Mouse (Mus musculus) limb, embryonic 14.5 days (tissue): Measurements from ENCODE around the gene Daxx. TPM values are rescaled to one million over a fixed set of nuclear protein-coding genes. Genes with fewer than 3 reads are reported as not detected.
A peak's percentile ranks its signal among the peaks of the same experiment; 100 is the strongest.

Source experiments
- ATAC-seq: fragments of 200-750 bp; cut with Nextera tagmentation; 2 replicates; pipeline ENCODE4 v1.8.0; 2017; ENCODE audit warnings: low read depth, moderate number of reproducible peaks, moderate TSS enrichment; ENCODE audit not compliant: low FRiP score
- DNase-seq: peaks from one replicate; pipeline ENCODE4 v3.0.0-alpha.2; 2015; ENCODE audit warnings: low spot score
- H3K27ac ChIP-seq: fragments of 300-500 bp; sonication (generic); replicated peaks from 2 replicates; pipeline ENCODE4 v1.5.1; 2014; ENCODE audit warnings: low read depth, mild to moderate bottlenecking, low read length, moderate library complexity, mixed read lengths
- H3K27me3 ChIP-seq: fragments of 300-500 bp; sonication (generic); 2 replicates; pipeline ENCODE4 v1.6.1; 2014; ENCODE audit warnings: low read length, mixed read lengths; ENCODE audit not compliant: control insufficient read depth, insufficient read depth
- H3K36me3 ChIP-seq: fragments of 300-500 bp; sonication (generic); 2 replicates; pipeline ENCODE4 v1.6.1; 2014; ENCODE audit warnings: mild to moderate bottlenecking, low read length, moderate library complexity, mixed read lengths; ENCODE audit not compliant: control insufficient read depth, insufficient read depth
- H3K4me1 ChIP-seq: fragments of 300-500 bp; sonication (generic); 2 replicates; pipeline ENCODE4 v1.6.1; 2014; ENCODE audit warnings: antibody characterized with exemption, low read length, mixed read lengths; ENCODE audit not compliant: control insufficient read depth, insufficient read depth
- H3K4me2 ChIP-seq: fragments of 300-500 bp; sonication (generic); replicated peaks from 2 replicates; pipeline ENCODE4 v1.6.1; 2014; ENCODE audit warnings: low read depth, mild to moderate bottlenecking, low read length, moderate library complexity; ENCODE audit not compliant: severe bottlenecking
- H3K4me3 ChIP-seq: fragments of 300-500 bp; sonication (generic); replicated peaks from 2 replicates; pipeline ENCODE4 v1.5.1; 2014; ENCODE audit warnings: low read length
- H3K9ac ChIP-seq: fragments of 300-500 bp; sonication (generic); 2 replicates; pipeline ENCODE4 v1.6.1; 2014; ENCODE audit warnings: mild to moderate bottlenecking, low read depth, low read length, moderate library complexity; ENCODE audit not compliant: severe bottlenecking
- H3K9me3 ChIP-seq: fragments of 300-500 bp; sonication (generic); 2 replicates; pipeline ENCODE4 v1.6.1; 2016; ENCODE audit warnings: low read length; ENCODE audit not compliant: control insufficient read depth
- POLR2A ChIP-seq: fragments of 200-500 bp; IDR thresholded peaks from 2 replicates; pipeline ENCODE4 v1.8.0; 2012; ENCODE audit warnings: inconsistent platforms, mild to moderate bottlenecking, moderate library complexity, borderline replicate concordance; ENCODE audit not compliant: insufficient read depth, insufficient read length; ENCODE audit errors: extremely low read depth
- WGBS: fragments of 180-500 bp; shearing (Covaris S2); extraction: QIAGEN DNeasy Blood & Tissue Kit; methylation state at CpG from one replicate; pipeline ENCODE4 v1.1.7; 2014; 5-methylcytosine and 5-hydroxymethylcytosine counted together
- polyA plus RNA-seq, 2 experiments: library from polyadenylated mRNA; depleted of rRNA in 1 of 2; stranded (reverse) in 1 of 2; unstranded in 1 of 2; fragments of >200 nt; fragmentation: Nextera tagmentation in 1 of 2; extraction: Ambion mirVana in 1 of 2; gene quantifications; 2 replicates each; pipeline versions ENCODE4 v1.2.1 to v1.2.3; 2012 to 2014

The Daxx gene
- polyA plus RNA-seq, 2 experiments, result 40.5 to 46.1 TPM

DNA sequence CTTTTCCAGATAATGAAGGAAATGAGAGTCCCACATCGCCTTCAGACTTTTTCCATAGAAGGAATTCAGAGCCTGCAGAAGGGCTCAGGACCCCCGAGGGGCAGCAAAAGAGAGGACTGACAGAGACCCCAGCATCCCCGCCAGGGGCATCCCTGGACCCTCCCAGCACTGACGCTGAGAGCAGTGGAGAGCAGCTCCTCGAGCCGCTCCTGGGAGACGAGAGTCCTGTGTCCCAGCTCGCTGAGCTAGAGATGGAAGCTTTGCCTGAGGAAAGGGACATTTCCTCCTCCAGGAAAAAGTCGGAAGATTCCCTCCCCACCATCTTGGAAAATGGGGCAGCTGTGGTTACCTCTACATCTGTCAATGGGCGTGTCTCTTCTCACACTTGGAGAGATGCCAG is 4.0 kb downstream of the Daxx start:
- 90% methylated on average over 10 of the region's 10 CpGs for WGBS
- TF ChIP-seq POLR2A, result no peak
- Histone ChIP-seq H3K4me2 (no peak overlapping the region), H3K27me3 (no peaks in the 10 kb centered on the region), H3K36me3 (peaks cover 48% of the 10 kb centered on the region), H3K4me1 (peaks cover 19% of the 10 kb centered on the region), H3K27ac (no peak overlapping the region), H3K4me3 (no peak overlapping the region), H3K9ac (no peak overlapping the region), H3K9me3 (no peaks in the 10 kb centered on the region)
- ATAC-seq (no peak), DNase-seq (no peak)

DNA sequence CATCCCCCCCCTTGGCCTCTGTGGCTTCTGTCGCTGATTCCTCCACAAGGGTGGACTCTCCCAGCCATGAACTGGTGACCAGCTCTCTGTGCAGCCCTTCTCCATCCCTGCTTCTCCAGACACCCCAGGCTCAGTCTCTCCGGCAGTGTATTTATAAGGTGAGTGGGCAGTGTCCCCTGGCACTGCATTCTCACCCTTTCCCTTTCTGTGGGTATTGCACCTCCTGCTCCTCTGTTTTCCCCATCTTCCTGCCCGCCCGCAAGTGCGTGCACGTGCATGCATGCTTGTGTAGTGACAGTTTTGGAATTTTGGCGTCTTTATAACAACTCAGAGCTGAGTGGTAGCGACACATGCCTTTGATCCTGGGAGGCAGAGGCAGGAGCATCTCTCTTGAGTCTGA is 4.7 kb downstream of the Daxx start:
- Histone ChIP-seq H3K4me1 (peaks cover 21% of the 10 kb centered on the region), H3K36me3 (peaks cover 48% of the 10 kb centered on the region), H3K27ac (no peak overlapping the region), H3K27me3 (no peaks in the 10 kb centered on the region), H3K9ac (no peak overlapping the region), H3K9me3 (no peaks in the 10 kb centered on the region), H3K4me2 (no peak overlapping the region), H3K4me3 (no peak overlapping the region)
- no peak for ATAC-seq
- TF ChIP-seq POLR2A, result no peak
- WGBS, result 96% methylated on average over 8 of the region's 8 CpGs
- DNase-seq, result no peak

DNA sequence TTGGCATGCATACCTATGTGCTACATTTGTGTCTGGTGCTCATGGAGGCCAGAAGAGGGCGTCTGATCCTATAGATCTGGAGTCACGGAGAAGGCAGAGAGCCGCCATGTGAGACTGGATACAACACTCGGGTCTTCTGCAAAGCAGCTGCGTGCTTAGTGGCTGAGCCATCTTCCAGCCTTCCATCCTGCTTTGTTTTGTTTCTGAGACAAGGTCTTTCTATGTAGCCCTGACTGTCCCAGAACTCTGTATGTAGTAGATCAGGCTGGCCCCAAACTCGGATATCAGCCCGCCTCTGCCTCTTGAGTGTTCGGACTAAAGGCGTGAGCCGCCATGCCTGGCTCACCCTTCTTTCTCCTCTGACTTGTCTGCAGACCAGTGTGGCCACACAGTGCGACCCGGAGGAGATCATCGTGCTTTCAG is 5.8 kb downstream of the Daxx start:
- peak overlapping the region; percentile 44; the same call in 1 of the 2 replicates for H3K4me2 ChIP-seq
- peaks cover 26% of the 10 kb centered on the region for H3K4me1 ChIP-seq
- H3K4me3 ChIP-seq, result peak overlapping the region; percentile 48; the same call in 1 of the 2 replicates
- H3K27me3 ChIP-seq, result no peaks in the 10 kb centered on the region
- WGBS, result 84% methylated on average over 13 of the region's 13 CpGs
- DNase-seq (no peak), ATAC-seq (no peak)
- H3K9me3 ChIP-seq, result no peaks in the 10 kb centered on the region
- peaks cover 48% of the 10 kb centered on the region for H3K36me3 ChIP-seq
- TF ChIP-seq POLR2A, result no peak
- H3K9ac ChIP-seq, result no peak overlapping the region
- no peak overlapping the region for H3K27ac ChIP-seq

DNA sequence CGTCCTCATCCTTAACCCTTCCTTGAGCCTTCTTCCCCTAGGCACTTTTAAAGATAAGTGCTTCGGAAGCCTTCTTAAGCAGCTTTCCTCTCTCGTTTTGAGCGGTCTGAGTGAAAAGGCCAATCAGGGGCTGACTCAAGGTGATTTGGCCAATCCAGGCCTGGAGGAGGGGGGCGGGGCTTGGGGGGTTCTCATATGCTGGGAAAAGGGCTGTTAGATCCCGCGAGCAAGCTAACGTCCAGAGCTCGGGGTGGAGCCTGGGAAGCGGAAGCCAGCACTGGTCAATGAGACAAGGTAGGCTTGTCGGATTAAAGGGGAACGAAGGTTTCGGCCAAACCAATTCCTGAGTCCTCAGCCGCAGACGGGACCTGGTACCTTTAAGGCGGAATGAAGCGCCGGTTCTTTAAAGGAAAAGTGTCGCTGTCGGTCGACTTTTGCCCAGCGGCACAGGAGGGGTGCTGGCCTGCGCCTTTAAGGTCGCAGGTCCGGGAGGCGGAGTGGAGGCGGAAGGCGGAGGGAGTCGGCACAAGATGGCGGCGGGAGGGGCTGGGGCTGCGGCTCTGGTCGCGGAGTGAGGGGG is 6.5 kb downstream of the Daxx start, which contains the start of the genes Tapbp and Zbtb22:
Gene Tapbp (plus strand): TSS at position 229 of the 580 bp plus-strand sequence.
Gene Zbtb22 (plus strand): TSS at position 234 of the 580 bp plus-strand sequence.
- H3K4me3 ChIP-seq, result peak within 1 kb of the TSS; percentile 48
- H3K36me3 ChIP-seq, result peaks cover 48% of the 10 kb centered on the region
- DNase-seq (peak; percentile 98), ATAC-seq (peak; percentile 91)
- H3K27ac ChIP-seq, result no peak within 1 kb of the TSS
- no peak for TF ChIP-seq POLR2A
- peaks cover 18% of the 10 kb centered on the region for H3K4me1 ChIP-seq
- H3K27me3 ChIP-seq, result no peaks in the 10 kb centered on the region
- no peaks in the 10 kb centered on the region for H3K9me3 ChIP-seq
- 2% methylated on average over 29 of the region's 34 CpGs for WGBS
- H3K4me2 ChIP-seq, result peak within 1 kb of the TSS; percentile 44
- peak within 1 kb of the TSS; percentile 50 for H3K9ac ChIP-seq

DNA sequence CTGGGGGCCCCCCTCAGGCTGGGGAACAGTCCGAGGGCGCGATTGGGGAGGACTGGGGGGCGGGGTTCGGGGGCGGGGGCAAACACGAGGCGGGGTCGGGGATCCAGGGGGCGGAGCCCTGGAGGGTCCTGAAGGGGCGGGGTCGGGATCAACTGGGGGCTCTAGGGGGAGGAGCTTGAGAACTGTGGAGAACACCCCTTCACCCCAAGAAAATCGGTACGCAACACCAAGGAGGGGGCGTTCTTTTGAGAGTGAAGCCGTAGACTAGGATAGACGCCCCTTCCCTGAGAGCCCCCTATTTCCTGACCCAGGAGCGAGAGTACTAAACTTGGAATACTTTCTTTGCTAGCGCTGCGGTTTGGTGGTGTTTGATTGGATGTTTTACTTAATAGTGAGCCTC is 7.1 kb downstream of the Daxx start:
- no peak for TF ChIP-seq POLR2A
- Histone ChIP-seq H3K4me3 (peak overlapping the region; percentile 48), H3K4me1 (peaks cover 18% of the 10 kb centered on the region), H3K9ac (peak overlapping the region; percentile 50), H3K27ac (no peak overlapping the region), H3K27me3 (no peaks in the 10 kb centered on the region), H3K4me2 (peak overlapping the region; percentile 44), H3K36me3 (peaks cover 43% of the 10 kb centered on the region), H3K9me3 (no peaks in the 10 kb centered on the region)
- ATAC-seq (peak; percentile 27), DNase-seq (peak; percentile 80)
- WGBS, result under 1% methylated on average over 16 of the region's 20 CpGs
